Mouse (Mus musculus): ENCODE results near the gene 2900026A02Rik.
"Not testable (repeated sequence)": the region's sequence is repeated elsewhere in the genome, so short reads cannot be mapped to it uniquely, and the experiment has no call there.

2900026A02Rik gene

GRCm38 (mm10) chr5:113120741-113121590, 100.1 kb downstream of the 2900026A02Rik start:
- DNase-seq (ENCODE audit: low spot score) = no peak

DNA sequence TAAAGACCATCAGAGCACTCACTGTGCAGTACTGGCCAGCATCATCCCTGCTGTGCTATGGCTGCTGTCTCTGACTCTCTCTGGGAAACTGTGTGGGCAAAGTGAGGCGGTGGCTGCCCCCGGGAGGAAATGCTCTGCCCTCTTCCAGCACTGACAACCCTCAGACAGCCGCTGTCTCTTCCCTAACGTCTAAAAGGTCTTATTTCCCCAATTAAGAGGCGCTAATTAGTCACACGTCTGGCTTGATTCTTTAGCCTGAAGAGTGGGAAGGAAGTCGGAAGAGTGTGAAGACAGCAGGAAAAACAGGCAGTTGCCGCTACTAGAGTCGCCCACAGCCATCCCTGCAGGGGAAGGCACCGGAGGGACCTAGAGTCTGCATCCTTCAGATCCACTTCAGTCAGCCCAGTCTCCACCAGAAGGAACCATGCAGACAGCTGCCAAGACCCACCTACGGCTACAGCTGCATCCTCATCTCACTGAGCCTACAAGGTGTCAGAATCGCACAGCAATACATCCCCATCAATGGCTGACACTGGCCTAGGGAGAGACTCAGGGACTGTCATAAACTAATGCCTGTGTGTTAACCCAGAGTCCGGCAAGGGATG, 101.1 kb downstream of the 2900026A02Rik start:
- no peak for DNase-seq (ENCODE audit: low spot score)

DNA sequence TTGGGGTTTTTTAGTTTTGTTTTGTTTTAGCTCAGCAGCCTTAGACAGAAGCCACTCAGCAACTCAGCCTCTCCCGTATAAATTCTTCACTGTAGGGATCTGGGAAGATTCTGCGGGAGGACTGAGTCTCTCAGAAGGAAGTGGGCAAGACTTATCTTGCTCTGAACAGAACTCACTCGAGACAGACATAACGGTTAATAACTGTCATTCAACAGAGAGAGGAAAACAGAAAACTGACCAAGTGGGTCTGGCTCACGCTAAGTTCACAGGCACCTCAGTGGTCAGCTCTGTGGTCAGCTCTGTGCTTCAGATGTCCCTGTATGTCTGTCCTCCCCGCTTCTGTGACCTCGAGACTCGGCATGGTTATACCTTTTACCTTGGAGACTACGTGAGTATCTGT, 101.7 kb downstream of the 2900026A02Rik start:
- DNase-seq (ENCODE audit: low spot score) = no peak

- DNase-seq (ENCODE audit: low spot score) = peak; percentile 19
These were observed 102.3 kb downstream of the 2900026A02Rik start for GRCm38 (mm10) chr5:113118695-113119094.

- DNase-seq (ENCODE audit: low spot score) = no peak
These were observed 103.7 kb downstream of the 2900026A02Rik start for GRCm38 (mm10) chr5:113117361-113117760.

GRCm38 (mm10) chr5:113115896-113116295, 105.1 kb downstream of the 2900026A02Rik start:
- no peak for DNase-seq (ENCODE audit: low spot score)

DNA sequence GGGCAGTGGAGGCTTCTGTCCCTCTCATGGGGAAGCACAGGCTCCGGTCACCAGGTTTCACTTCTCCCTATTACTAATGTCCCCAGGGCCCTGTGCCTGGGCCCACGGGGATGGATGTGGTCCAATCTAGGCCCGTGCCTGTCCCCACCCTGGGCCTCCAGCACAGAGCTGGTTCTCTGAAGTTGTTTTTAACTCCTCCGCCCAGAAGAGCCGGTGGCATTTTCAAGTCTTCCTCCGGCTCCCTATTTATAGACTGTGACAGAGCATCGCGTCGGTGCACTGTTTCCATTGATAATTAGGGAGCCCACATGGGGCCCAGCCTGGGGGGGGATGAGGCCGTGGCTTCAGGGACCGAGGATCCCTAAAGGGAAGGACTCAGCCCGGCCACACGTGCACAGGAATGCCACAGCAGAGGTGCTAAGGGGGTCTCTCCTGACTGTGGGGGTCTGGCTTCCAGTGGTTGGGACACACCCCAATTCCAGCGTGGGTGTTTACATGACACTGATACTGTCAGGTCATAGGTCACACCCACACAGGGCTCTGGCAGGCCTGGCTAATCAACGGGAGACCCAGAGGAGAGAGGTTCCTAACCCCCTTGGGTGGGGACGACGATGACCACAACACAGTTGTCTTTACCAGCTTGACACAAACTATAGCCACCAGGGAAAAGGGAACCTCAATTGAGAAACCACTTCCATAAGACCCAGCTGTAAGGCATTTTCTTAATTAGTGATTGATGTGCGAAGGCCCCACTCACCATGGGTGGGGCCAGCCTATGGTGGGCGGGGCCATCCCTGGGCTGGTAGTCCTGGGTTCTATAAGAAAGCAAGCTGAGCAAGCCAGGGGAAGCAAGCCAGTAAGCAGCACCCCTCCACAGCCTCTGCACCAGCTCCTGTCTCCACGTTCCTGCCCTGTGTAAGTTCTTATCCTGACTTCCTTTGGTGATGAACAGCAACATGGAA, 106.5 kb downstream of the 2900026A02Rik start:
- no peak for DNase-seq (ENCODE audit: low spot score)

DNA sequence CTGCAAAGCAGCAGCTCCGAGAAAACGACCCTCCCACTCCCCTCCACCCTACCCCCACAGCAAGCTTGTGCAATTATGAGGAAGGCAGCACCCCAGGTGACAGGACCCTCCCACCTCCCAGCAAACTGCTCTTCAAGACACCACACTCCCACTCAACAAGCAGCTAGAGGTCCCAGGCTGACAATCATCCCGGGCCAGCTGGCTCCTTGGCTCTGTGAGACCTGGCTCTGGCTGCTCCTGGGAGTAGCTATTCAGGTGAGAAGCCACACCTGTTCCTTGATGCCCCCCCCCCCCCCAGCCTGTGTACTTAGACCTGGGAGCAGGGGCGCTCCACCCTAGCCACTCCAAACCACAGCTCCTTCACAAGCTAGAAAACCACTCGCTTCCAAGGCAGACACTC, 107.9 kb downstream of the 2900026A02Rik start:
- no peak for DNase-seq (ENCODE audit: low spot score)

DNA sequence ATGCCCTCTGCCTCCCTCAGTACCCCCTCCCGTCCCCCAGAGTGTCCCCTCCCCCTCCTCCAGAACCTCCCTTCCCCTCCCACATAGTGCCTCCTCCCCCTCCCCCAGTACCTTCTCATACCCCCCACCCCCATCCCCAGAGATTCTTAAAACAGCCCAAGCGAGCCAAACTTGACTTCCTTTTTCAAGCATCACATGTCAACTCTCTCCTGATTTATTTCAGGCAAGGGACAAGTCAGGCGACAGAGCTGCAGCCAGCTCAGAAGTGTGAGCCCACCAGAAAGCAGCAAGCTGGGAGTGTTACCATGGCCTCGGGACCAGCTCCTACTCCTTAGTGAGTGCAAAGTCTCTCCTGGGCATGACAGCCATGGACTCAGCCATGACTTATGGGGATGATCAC, 109.7 kb downstream of the 2900026A02Rik start:
- no peak for DNase-seq (ENCODE audit: low spot score)

- no peak for DNase-seq (ENCODE audit: low spot score)
These were observed 110.1 kb downstream of the 2900026A02Rik start for GRCm38 (mm10) chr5:113110929-113111328.

DNA sequence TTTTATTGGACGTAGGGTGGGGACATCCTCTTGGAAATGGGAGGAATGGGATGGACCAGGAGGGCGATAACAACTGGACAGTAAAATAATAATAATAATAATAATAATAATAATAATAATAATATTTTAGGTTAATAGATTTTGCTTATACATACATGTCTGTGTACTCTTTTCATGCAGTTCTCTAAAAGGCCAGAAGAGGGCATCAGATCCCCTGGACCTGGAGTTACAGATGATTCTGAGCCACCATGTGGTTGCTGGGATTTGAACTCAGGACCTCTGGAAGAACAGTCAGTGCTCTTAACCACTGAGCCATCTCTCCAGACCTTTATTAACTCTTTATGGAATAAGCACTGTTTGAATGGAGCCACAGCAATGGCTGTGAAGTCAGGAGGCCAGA, 111.4 kb downstream of the 2900026A02Rik start:
- DNase-seq (ENCODE audit: low spot score) = not testable (repeated sequence)

GRCm38 (mm10) chr5:113108165-113108764, 112.8 kb downstream of the 2900026A02Rik start:
- no peak for DNase-seq (ENCODE audit: low spot score)

DNA sequence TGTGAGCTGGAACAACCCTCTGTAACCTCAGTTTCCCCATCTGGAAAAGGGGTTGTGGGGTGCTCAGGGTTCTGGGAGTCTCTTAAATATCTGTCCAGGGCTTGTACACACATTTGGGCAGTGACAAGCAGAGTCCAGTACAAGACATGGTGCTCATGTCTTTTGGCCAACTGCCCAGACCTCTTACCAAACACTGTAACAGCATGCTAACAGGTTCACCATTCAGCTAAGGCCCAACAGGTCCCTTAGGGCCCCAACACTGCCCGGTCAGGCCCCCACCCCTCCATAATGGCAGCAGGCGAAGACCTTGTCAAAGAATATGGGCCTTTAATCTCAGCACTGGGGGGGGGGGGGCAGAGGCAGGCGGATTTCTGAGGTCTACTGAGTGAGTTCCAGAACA, 113.3 kb downstream of the 2900026A02Rik start:
- DNase-seq (ENCODE audit: low spot score) = no peak

DNA sequence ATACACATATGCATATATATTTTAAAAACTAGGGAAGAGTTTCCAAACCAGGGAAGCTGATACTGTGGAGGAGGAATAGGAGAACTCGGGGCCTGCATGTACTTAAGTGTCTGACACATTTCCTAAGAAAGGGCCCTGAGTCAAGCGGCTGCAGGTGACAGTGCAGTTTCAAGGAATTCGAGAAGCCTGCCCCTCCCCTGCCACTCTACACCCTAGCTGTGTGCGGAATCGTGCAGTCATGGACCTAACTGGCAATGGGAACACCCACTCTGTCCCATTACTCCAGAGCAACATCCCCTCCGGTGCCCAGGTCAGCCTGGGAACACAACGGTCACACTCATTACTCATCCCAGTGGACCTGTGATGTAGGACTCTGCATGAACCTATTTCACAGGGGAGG, 114.4 kb downstream of the 2900026A02Rik start:
- no peak for DNase-seq (ENCODE audit: low spot score)

DNA sequence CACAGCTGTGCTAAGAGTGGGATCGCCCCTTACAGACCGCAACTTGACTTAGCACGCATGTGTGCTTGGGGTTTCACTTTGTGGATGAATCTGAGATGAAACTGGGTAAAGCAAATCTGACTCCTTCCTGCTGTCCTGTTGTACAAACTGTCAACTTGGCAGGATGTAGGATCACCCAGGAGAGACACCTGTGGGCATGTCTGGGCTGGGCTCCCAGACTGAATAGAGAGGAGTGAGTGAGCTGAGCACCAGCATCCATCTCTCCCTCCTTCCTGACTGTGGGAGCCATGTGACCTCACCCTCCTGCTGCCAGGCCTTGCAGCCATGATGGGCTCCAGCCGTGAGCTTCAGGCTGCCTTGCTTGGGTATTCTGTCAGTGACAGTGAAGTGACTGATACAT, 115.6 kb downstream of the 2900026A02Rik start:
- no peak for DNase-seq (ENCODE audit: low spot score)

DNA sequence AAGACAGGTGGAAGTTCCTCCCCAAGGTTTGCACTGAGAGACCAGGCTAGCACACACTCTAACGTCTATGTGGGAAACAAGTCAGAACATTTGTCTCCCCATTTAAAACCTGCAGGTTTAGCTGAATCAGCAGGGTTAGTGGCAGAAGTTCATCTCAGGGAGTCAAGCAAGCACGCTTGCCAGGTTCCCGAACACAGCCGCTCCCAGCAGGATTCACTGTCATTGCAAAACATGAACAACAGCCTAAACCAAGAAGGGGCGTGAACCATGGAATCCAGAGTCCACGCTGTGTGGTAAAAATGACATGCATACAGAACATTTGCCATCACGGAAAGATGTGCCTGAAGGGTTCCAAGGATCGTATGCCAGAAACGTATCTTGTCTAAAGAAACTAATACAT, 116.0 kb downstream of the 2900026A02Rik start:
- no peak for DNase-seq (ENCODE audit: low spot score)

GRCm38 (mm10) chr5:113102455-113102854, 118.6 kb downstream of the 2900026A02Rik start:
- no peak for DNase-seq (ENCODE audit: low spot score)

DNA sequence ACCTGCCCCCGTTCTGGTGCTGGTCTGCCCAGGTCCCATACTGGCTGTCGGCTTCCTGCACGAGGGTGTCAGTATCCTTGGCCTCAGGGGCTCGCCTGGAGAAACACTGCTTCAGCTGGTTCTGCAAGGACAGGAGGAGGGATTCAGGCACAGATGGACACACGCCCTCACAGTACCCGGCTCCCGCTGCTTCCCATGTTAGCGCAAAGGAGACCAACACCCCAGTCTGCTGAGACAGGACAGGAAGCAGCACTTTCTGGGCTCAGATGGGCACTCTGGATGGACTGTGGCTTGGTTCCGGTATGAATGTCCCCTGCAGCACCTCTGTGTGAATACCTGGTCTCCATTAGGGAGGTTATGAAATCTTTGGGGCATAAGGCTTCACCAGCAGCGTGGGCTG, 119.6 kb downstream of the 2900026A02Rik start:
- DNase-seq (ENCODE audit: low spot score) = no peak

- DNase-seq (ENCODE audit: low spot score) = no peak
These were observed 120.6 kb downstream of the 2900026A02Rik start for GRCm38 (mm10) chr5:113100422-113100821.

- peak; percentile 58 for DNase-seq (ENCODE audit: low spot score)
These were observed 121.5 kb downstream of the 2900026A02Rik start for GRCm38 (mm10) chr5:113099546-113099945.

DNA sequence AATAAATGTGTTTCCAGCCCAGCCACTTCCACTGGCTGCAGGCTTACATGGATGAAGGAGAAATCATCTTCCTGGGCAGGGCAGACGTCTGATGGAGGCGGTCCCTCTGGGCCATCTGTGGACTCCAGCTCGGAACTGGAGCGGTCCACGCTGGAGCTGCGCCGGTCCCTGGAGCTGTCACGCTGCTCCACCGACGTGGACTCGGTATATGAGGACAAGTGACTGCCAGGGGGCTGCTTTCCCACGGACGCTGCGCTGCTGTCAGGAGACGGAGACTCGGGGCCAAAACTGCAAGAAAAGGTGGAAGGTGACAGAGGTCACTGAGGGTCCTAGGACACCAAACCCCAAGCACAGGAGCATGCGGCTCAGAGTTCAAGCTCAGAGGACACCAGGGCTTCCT, 123.5 kb downstream of the 2900026A02Rik start:
- no peak for DNase-seq (ENCODE audit: low spot score)

- no peak for DNase-seq (ENCODE audit: low spot score)
These were observed 125.6 kb downstream of the 2900026A02Rik start for GRCm38 (mm10) chr5:113095456-113095855.

All from spleen, adult 12 weeks (tissue).